Mouse (Mus musculus) erythroblast, embryonic 14.5 days (primary cell): ENCODE data around the gene Mcee.

Experiments used
- GATA1 ChIP-seq: IDR thresholded peaks from 2 replicates; pipeline ENCODE4 v1.6.1; 2012; ENCODE audit warnings: low read length, inconsistent platforms, mixed read lengths
- TAL1 ChIP-seq: IDR thresholded peaks from 3 replicates; pipeline ENCODE4 v1.6.1; 2012; ENCODE audit warnings: low read length, inconsistent platforms, mixed read lengths

DNA sequence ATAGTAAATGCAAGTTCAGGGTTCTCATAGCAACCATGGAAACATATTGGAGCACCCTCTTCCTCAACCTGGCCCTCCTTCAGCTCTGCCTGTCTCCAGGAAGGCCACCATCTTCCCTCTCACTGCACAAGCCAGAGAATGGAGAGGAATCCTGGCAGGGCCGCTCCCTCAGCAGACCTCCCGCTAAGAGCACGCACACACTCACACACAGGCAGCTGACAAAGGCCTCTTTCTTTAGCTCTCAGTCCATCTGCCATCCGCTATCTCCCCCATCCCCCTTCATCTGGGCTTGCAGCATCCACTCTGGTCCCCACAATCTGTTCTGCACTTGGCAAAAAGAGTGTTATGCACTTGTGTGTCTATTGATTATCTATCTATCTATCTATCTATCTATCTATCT is 59.0 kb downstream of the Mcee start:
- no peak for TF ChIP-seq TAL1
- no peak for TF ChIP-seq GATA1
